In genomic region chr6:72345074-72345567, GRCm38 (mm10) we compare ENCODE assay signal across 8 mouse cellular contexts. TPM values are rescaled to one million over a fixed set of nuclear protein-coding genes. Genes with fewer than 3 reads are reported as not detected.
A peak's percentile ranks its signal among the peaks of the same experiment; 100 is the strongest.
DNase-seq lines count a peak whose midpoint lies in the region; ATAC-seq and TF ChIP-seq lines count a peak whose summit lies in the region.

TSS of gene Usp39 (minus strand) at chr6:72345184.

- peak within 1 kb of the TSS; percentile 95 for H3K4me2 ChIP-seq in embryonic facial prominence, embryonic 14.5 days (ENCODE audit: low read depth, low read length)
- H3K4me2 ChIP-seq in limb, embryonic 13.5 days (replicated peaks), result peak within 1 kb of the TSS; percentile 91
- peak within 1 kb of the TSS; percentile 97 for H3K4me2 ChIP-seq in midbrain, embryonic 16.5 days (ENCODE audit: low read length)

- no peaks in the 10 kb centered on the region for H3K9me3 ChIP-seq in embryonic facial prominence, embryonic 14.5 days (ENCODE audit: control insufficient read depth, low read length)
- H3K9me3 ChIP-seq in limb, embryonic 13.5 days, result no peaks in the 10 kb centered on the region
- H3K9me3 ChIP-seq in midbrain, embryonic 16.5 days (replicated peaks; ENCODE audit: control insufficient read depth, low read length, poor library complexity, severe bottlenecking), result no peaks in the 10 kb centered on the region

- TF ChIP-seq POLR2A in heart, adult 2 months (IDR thresholded peaks at IDR 0.05; ENCODE audit: insufficient read depth, low read depth, low read length), result peak; percentile 81

- intact Hi-C loops in heart, adult 2 months (cut with DNase I), result no loop called here

- ATAC-seq in embryonic facial prominence, embryonic 14.5 days (ENCODE audit: low read depth), result peak; percentile 81
- peak; percentile 85 for ATAC-seq in limb, embryonic 13.5 days (ENCODE audit: low FRiP score, low read depth)
- peak; percentile 82 for ATAC-seq in midbrain, embryonic 16.5 days

- peaks cover 22% of the 10 kb centered on the region; the same call in 1 of the 2 replicates for H3K36me3 ChIP-seq in embryonic facial prominence, embryonic 14.5 days (ENCODE audit: control insufficient read depth, insufficient read depth, low read length)
- H3K36me3 ChIP-seq in heart, adult 2 months (ENCODE audit: control insufficient read depth, insufficient read depth, low read length), result peaks cover 12% of the 10 kb centered on the region; the same call in 1 of the 2 replicates
- peaks cover 31% of the 10 kb centered on the region for H3K36me3 ChIP-seq in limb, embryonic 13.5 days
- H3K36me3 ChIP-seq in midbrain, embryonic 16.5 days (ENCODE audit: control insufficient read depth, insufficient read depth, low read length), result peaks cover 10% of the 10 kb centered on the region; the same call in 1 of the 2 replicates

- peaks cover 23% of the 10 kb centered on the region for H3K4me1 ChIP-seq in embryonic facial prominence, embryonic 14.5 days (ENCODE audit: control insufficient read depth, insufficient read depth, low read length)
- H3K4me1 ChIP-seq in heart, adult 2 months (ENCODE audit: control insufficient read depth, insufficient read depth, low read length), result peaks cover 11% of the 10 kb centered on the region
- peaks cover 40% of the 10 kb centered on the region for H3K4me1 ChIP-seq in limb, embryonic 13.5 days
- H3K4me1 ChIP-seq in midbrain, embryonic 16.5 days (ENCODE audit: control insufficient read depth, insufficient read depth, low read length), result peaks cover 32% of the 10 kb centered on the region

- DNase-seq in 3T3-L1 (ENCODE audit: low read depth, low spot score), result peak; percentile 98
- DNase-seq in adrenal gland, postnatal 4 days (ENCODE audit: low spot score in 2 of 2), result peak; percentile 70 to 82
- DNase-seq in embryonic facial prominence, embryonic 14.5 days (ENCODE audit: low spot score), result peak; percentile 98
- DNase-seq in heart, adult 2 months, result peak; percentile 93 to 95
- peak; percentile 93 to 96 for DNase-seq in kidney, adult 8-10 months
- DNase-seq in spleen, postnatal 10 days (ENCODE audit: low spot score in 2 of 2), result peak; percentile 90 to 95

- peaks cover 4% of the 10 kb centered on the region for H3K79me2 ChIP-seq in heart, adult 2 months (replicated peaks; ENCODE audit: control insufficient read depth, insufficient read depth, low read length)

- H3K27me3 ChIP-seq in embryonic facial prominence, embryonic 14.5 days (replicated peaks; ENCODE audit: control insufficient read depth, insufficient read depth, low read length), result 0 out of 2 replicates have a peak, but pooled peaks cover 2% of the 10 kb centered on the region
- H3K27me3 ChIP-seq in heart, adult 2 months (ENCODE audit: control insufficient read depth, insufficient read depth, low read length), result no peaks in the 10 kb centered on the region
- no peaks in the 10 kb centered on the region for H3K27me3 ChIP-seq in limb, embryonic 13.5 days
- no peaks in the 10 kb centered on the region for H3K27me3 ChIP-seq in midbrain, embryonic 16.5 days (ENCODE audit: control insufficient read depth, insufficient read depth, low read depth, low read length)

- peak; percentile 92 for TF ChIP-seq EP300 in heart, adult 2 months (IDR thresholded peaks at IDR 0.05; ENCODE audit: insufficient read depth, low read depth, low read length)

- H3K9ac ChIP-seq in embryonic facial prominence, embryonic 14.5 days (ENCODE audit: low read depth, low read length), result peak within 1 kb of the TSS; percentile 89
- H3K9ac ChIP-seq in heart, adult 2 months (ENCODE audit: low read depth, low read length), result peak within 1 kb of the TSS; percentile 98
- H3K9ac ChIP-seq in limb, embryonic 13.5 days, result peak within 1 kb of the TSS; percentile 92
- peak within 1 kb of the TSS; percentile 89 for H3K9ac ChIP-seq in midbrain, embryonic 16.5 days (ENCODE audit: low read depth, low read length)

- H3K4me3 ChIP-seq in embryonic facial prominence, embryonic 14.5 days (ENCODE audit: low read depth, low read length), result peak within 1 kb of the TSS; percentile 86
- peak within 1 kb of the TSS; percentile 99 for H3K4me3 ChIP-seq in heart, adult 2 months
- H3K4me3 ChIP-seq in limb, embryonic 13.5 days, result peak within 1 kb of the TSS; percentile 90
- peak within 1 kb of the TSS; percentile 94 for H3K4me3 ChIP-seq in midbrain, embryonic 16.5 days (ENCODE audit: low read depth, low read length)

- no peak for TF ChIP-seq CTCF in heart, adult 2 months (IDR thresholded peaks at IDR 0.05)

- WGBS in embryonic facial prominence, embryonic 14.5 days, result under 1% methylated on average over 30 of the region's 30 CpGs
- 0% methylated on average over 30 of the region's 30 CpGs for WGBS in heart, adult 2 months
- whole genome bisulfite sequencing in limb, embryonic 13.5 days, result under 1% methylated on average over 30 of the region's 30 CpGs
- WGBS in midbrain, embryonic 16.5 days, result under 1% methylated on average over 30 of the region's 30 CpGs

- H3K27ac ChIP-seq in embryonic facial prominence, embryonic 14.5 days (replicated peaks; ENCODE audit: low read depth, low read length), result peak within 1 kb of the TSS; percentile 61
- H3K27ac ChIP-seq in heart, adult 2 months, result peak within 1 kb of the TSS; percentile 90
- H3K27ac ChIP-seq in limb, embryonic 13.5 days, result peak within 1 kb of the TSS; percentile 44; the same call in 1 of the 2 replicates
- peak within 1 kb of the TSS; percentile 80 for H3K27ac ChIP-seq in midbrain, embryonic 16.5 days (ENCODE audit: low read length)

RNA-seq across cellular contexts. Expression of gene Usp39, which starts in this region (rescaled TPM):
- total RNA-seq in adrenal gland, postnatal 4 days (2021), result 10 to 100 TPM; 36.2 to 36.4 TPM
- 46.6 and 50.7 TPM in 2 replicates for polyA plus RNA-seq in embryonic facial prominence, embryonic 14.5 days (2014; fragmentation: Nextera tagmentation; extraction: Ambion mirVana)
- total RNA-seq in heart, adult 2 months (2021), result 10 to 100 TPM; 14.9 to 17.7 TPM
- polyA plus RNA-seq in heart, adult 2 months (2012; rRNA removed), result 11.4 and 19.0 TPM in 2 replicates
- polyA plus RNA-seq in limb, embryonic 13.5 days (2015; fragmentation: Nextera tagmentation; extraction: Ambion mirVana), result 51.5 and 51.7 TPM in 2 replicates
- 39.0 and 40.0 TPM in 2 replicates for polyA plus RNA-seq in midbrain, embryonic 16.5 days (2015; fragmentation: Nextera tagmentation; extraction: Ambion mirVana)

Comparison
In these comparisons a context has a peak if more than half of its experiments do, and no peak if none do; other contexts are left out.
1. Peak in every context shown above with its lines: DNase-seq, ATAC-seq, H3K4me3 ChIP-seq and H3K27ac ChIP-seq.